Mouse (Mus musculus) spleen, adult 2 months (tissue): ENCODE data around the gene Rab27a.

Source experiments
- CTCF ChIP-seq: fragments of 200-500 bp; IDR thresholded peaks from 2 replicates; pipeline ENCODE4 v1.5.1; 2011; ENCODE audit warnings: mild to moderate bottlenecking, inconsistent platforms; ENCODE audit not compliant: insufficient read depth, insufficient read length, insufficient replicate concordance; ENCODE audit errors: extremely low read depth
- POLR2A ChIP-seq: fragments of 200-500 bp; IDR thresholded peaks from 2 replicates; pipeline ENCODE4 v1.6.1; 2011; ENCODE audit warnings: low read depth, low read length, inconsistent platforms

DNA sequence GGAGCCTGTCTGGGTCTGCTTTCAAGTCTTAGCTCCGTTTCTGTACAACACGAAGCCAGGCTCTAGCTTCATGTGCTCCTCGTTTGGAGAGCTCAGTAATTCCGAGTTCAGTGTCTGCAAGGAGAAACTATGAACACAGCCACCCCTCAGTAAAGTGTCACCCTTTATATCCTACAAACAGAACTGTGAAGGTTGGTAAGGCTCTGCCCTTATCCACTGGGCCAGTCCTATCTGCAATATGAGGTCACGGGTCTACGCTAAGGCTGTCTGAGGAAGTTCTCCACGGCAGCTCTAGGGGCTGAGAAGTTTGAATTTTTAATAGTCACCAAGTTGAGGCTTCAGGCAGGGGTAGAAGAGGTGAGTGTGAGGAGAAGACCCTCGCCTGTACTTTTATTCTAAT is 27.8 kb downstream of the Rab27a start:
- TF ChIP-seq POLR2A = no peak
- no peak for TF ChIP-seq CTCF
